In the genomic region with DNA sequence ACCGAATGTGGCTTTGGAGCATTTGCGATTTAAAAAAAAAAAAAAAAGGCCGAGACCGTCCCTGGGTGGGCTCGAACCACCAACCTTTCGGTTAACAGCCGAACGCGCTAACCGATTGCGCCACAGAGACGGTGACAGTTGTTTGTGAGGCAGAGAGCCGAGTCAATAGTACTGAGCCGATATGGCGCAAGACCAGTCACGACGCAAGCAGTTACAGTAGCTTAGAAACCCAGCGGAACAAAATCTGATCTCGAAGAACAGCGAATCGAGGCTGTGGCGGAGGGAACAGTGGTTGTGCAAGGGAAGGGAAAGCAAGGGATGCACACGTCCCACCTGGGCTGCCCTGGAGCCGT, we compare ENCODE assay signal across 8 mouse cellular contexts. TPM values are rescaled to one million over a fixed set of nuclear protein-coding genes. Genes with fewer than 3 reads are reported as not detected.
DNase-seq lines count a peak whose midpoint lies in the region; ATAC-seq lines count a peak whose summit lies in the region.

No protein-coding gene starts in this region.

- peak; percentile 92 to 95 for DNase-seq in adrenal gland, adult 18-20 months (ENCODE audit: low spot score in 2 of 2)
- peak; percentile 92 for DNase-seq in embryo, embryonic 10 days (ENCODE audit: low spot score)
- DNase-seq in gastrocnemius, postnatal 25 days, result peak; percentile 80
- DNase-seq in left cerebral cortex, postnatal 4 days, result peak; percentile 86
- peak; percentile 100 for DNase-seq in midbrain, embryonic 11.5 days (ENCODE audit: low spot score, missing footprints)
- DNase-seq in right cerebral cortex, postnatal 4 days, result peak; percentile 93
- DNase-seq in yolk sac, embryonic 10.5 days (ENCODE audit: low spot score), result peak; percentile 83

- peak; percentile 6 for ATAC-seq in intestine, embryonic 15.5 days
- no peak for ATAC-seq in midbrain, embryonic 11.5 days (ENCODE audit: low FRiP score)

- H3K27me3 ChIP-seq in intestine, embryonic 15.5 days (replicated peaks), result no peaks in the 10 kb centered on the region
- H3K27me3 ChIP-seq in midbrain, embryonic 11.5 days (ENCODE audit: control insufficient read depth, insufficient read depth, low read length), result no peaks in the 10 kb centered on the region

- WGBS in intestine, embryonic 15.5 days, result under 1% methylated on average over 24 of the region's 24 CpGs
- 1% methylated on average over 24 of the region's 24 CpGs for WGBS in midbrain, embryonic 11.5 days

- H3K9ac ChIP-seq in intestine, embryonic 15.5 days, result peak overlapping the region; percentile 68
- H3K9ac ChIP-seq in midbrain, embryonic 11.5 days (ENCODE audit: low read length), result peak overlapping the region; percentile 72

- intact Hi-C loops in left cerebral cortex, postnatal 4 days (cut with DNase I), result no loop called here

- peak overlapping the region; percentile 79 for H3K27ac ChIP-seq in intestine, embryonic 15.5 days
- peak overlapping the region; percentile 67 for H3K27ac ChIP-seq in midbrain, embryonic 11.5 days (ENCODE audit: low read depth, low read length)

- H3K36me3 ChIP-seq in intestine, embryonic 15.5 days, result peaks cover 10% of the 10 kb centered on the region
- H3K36me3 ChIP-seq in midbrain, embryonic 11.5 days (ENCODE audit: control insufficient read depth, insufficient read depth, low read length), result peaks cover 7% of the 10 kb centered on the region

- H3K4me1 ChIP-seq in intestine, embryonic 15.5 days (replicated peaks), result peaks cover 29% of the 10 kb centered on the region
- peaks cover 19% of the 10 kb centered on the region for H3K4me1 ChIP-seq in midbrain, embryonic 11.5 days (ENCODE audit: control insufficient read depth, insufficient read depth, low read length)

- H3K4me3 ChIP-seq in intestine, embryonic 15.5 days (replicated peaks), result peak overlapping the region; percentile 83
- peak overlapping the region; percentile 88 for H3K4me3 ChIP-seq in midbrain, embryonic 11.5 days (ENCODE audit: low read depth, low read length)

- H3K9me3 ChIP-seq in intestine, embryonic 15.5 days, result no peaks in the 10 kb centered on the region
- H3K9me3 ChIP-seq in midbrain, embryonic 11.5 days (ENCODE audit: control insufficient read depth, low read length), result no peaks in the 10 kb centered on the region

- H3K4me2 ChIP-seq in intestine, embryonic 15.5 days (replicated peaks), result peak overlapping the region; percentile 81
- H3K4me2 ChIP-seq in midbrain, embryonic 11.5 days, result peak overlapping the region; percentile 79

RNA-seq across cellular contexts. Expression of a gene that starts 0.8 kb away (rescaled TPM):
- 100 to 1,000 TPM; 221 to 238 TPM for total RNA-seq in adrenal gland, adult 18-20 months (2021)
- 100 to 1,000 TPM; 128 TPM for total RNA-seq in gastrocnemius, postnatal 25 days (2021)
- 426 and 480 TPM in 2 replicates for polyA plus RNA-seq in intestine, embryonic 15.5 days (2015; fragmentation: Nextera tagmentation; extraction: Ambion mirVana)
- 100 to 1,000 TPM; 168 to 172 TPM for total RNA-seq in left cerebral cortex, postnatal 4 days (2021)
- 477 and 517 TPM in 2 replicates for polyA plus RNA-seq in midbrain, embryonic 11.5 days (2014; fragmentation: Nextera tagmentation; extraction: Ambion mirVana)

RNA-seq across cellular contexts. Expression of a gene that starts 2.1 kb away (rescaled TPM):
- 10 to 100 TPM; 18.6 to 19.5 TPM for total RNA-seq in adrenal gland, adult 18-20 months (2021)
- 1 to 10 TPM; 2.4 to 3.3 TPM for total RNA-seq in gastrocnemius, postnatal 25 days (2021)
- polyA plus RNA-seq in intestine, embryonic 15.5 days (2015; fragmentation: Nextera tagmentation; extraction: Ambion mirVana), result 12.7 and 12.8 TPM in 2 replicates
- 100 to 1,000 TPM; 100 to 104 TPM for total RNA-seq in left cerebral cortex, postnatal 4 days (2021)
- 13.4 and 16.1 TPM in 2 replicates for polyA plus RNA-seq in midbrain, embryonic 11.5 days (2014; fragmentation: Nextera tagmentation; extraction: Ambion mirVana)

RNA-seq across cellular contexts. Expression of a gene that starts 16.7 kb away (rescaled TPM):
- 100 to 1,000 TPM; 165 to 273 TPM for total RNA-seq in adrenal gland, adult 18-20 months (2021)
- total RNA-seq in gastrocnemius, postnatal 25 days (2021), result 100 to 1,000 TPM; 109 to 113 TPM
- 79.9 and 93.0 TPM in 2 replicates for polyA plus RNA-seq in intestine, embryonic 15.5 days (2015; fragmentation: Nextera tagmentation; extraction: Ambion mirVana)
- total RNA-seq in left cerebral cortex, postnatal 4 days (2021), result 10 to 100 TPM; 25.8 to 28.5 TPM
- polyA plus RNA-seq in midbrain, embryonic 11.5 days (2014; fragmentation: Nextera tagmentation; extraction: Ambion mirVana), result 13.4 and 19.0 TPM in 2 replicates

RNA-seq across cellular contexts. Expression of a gene that starts 39.2 kb away (rescaled TPM):
- total RNA-seq in adrenal gland, adult 18-20 months (2021), result 10 to 100 TPM; 42.4 to 44.0 TPM
- 10 to 100 TPM; 33.0 to 40.5 TPM for total RNA-seq in gastrocnemius, postnatal 25 days (2021)
- polyA plus RNA-seq in intestine, embryonic 15.5 days (2015; fragmentation: Nextera tagmentation; extraction: Ambion mirVana), result 1.9 and 2.4 TPM in 2 replicates
- 10 to 100 TPM; 60.2 to 67.1 TPM for total RNA-seq in left cerebral cortex, postnatal 4 days (2021)
- polyA plus RNA-seq in midbrain, embryonic 11.5 days (2014; fragmentation: Nextera tagmentation; extraction: Ambion mirVana), result 3.5 and 4.3 TPM in 2 replicates

RNA-seq across cellular contexts. Expression of a gene that starts 42.1 kb away (rescaled TPM):
- 10 to 100 TPM; 22.4 to 26.5 TPM for total RNA-seq in adrenal gland, adult 18-20 months (2021)
- total RNA-seq in gastrocnemius, postnatal 25 days (2021), result 10 to 100 TPM; 38.9 to 45.0 TPM
- 1.0 and 1.2 TPM in 2 replicates for polyA plus RNA-seq in intestine, embryonic 15.5 days (2015; fragmentation: Nextera tagmentation; extraction: Ambion mirVana)
- 100 to 1,000 TPM; 180 to 185 TPM for total RNA-seq in left cerebral cortex, postnatal 4 days (2021)
- 2.4 TPM in 2 replicates for polyA plus RNA-seq in midbrain, embryonic 11.5 days (2014; fragmentation: Nextera tagmentation; extraction: Ambion mirVana)

Comparison
In these comparisons a context has a peak if more than half of its experiments do, and no peak if none do; other contexts are left out.
1. RNA of a gene that starts 2.1 kb away (total RNA-seq): 100 to 104 TPM in left cerebral cortex, postnatal 4 days; 18.6 to 19.5 TPM in adrenal gland, adult 18-20 months and 2.4 to 3.3 TPM in gastrocnemius, postnatal 25 days; every median in the first group is over 4 times any median in the second.
2. Peak in every context shown above with its lines, with median percentiles within 50 percentile points of each other: DNase-seq.